Mouse (Mus musculus) heart, postnatal 4 days (tissue): Measurements from ENCODE around the gene Rrp12. TPM values are rescaled to one million over a fixed set of nuclear protein-coding genes. Genes with fewer than 3 reads are reported as not detected.
"Not testable (repeated sequence)": the region's sequence is repeated elsewhere in the genome, so short reads cannot be mapped to it uniquely, and the experiment has no call there.

Source experiments
- DNase-seq: peaks from one replicate; pipeline ENCODE4 v3.0.0; 2021
- total RNA-seq, 2 experiments: library from RNA; stranded (reverse); gene quantifications; 2 replicates each; pipeline ENCODE4 v1.2.3; 2021

Gene Rrp12
- total RNA-seq, 2 experiments from 2014 or later: 19.9 to 23.4 TPM

DNA sequence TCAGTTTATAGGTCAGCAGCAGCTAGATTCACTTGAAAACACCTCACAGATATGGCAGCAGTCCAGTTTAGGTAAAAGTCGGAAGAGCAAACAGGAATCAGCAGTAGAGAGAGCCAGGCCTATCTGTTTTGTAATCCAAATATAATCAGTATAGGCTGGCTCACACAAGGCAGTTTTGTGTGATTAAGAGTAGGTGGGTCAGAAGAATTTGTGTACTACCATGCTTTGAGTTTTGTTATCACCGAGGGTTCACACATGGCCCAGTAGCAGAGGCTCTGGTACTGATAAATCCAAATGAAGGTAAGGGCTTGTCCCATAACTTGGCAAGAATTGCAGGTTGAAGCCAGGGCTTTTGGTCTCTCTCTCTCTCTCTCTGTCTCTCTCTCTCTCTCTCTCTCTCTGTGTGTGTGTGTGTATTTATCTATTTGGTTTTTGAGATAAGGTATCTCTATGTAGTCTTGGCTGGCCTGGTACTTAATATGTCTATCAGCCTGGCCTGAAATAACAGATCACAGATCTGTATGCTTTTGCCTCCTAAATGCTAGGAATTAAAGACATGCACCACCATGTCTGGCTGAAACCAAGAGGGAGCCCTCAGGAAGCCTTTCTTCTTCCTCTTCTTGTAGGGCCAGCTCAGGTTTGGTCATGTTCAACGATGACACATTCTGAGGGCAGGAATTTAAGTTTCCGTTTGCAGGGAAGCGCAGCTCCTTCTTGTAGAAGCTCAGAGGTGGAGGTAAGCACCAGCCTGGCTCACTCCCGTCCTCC lies 10.5 kb upstream of the Rrp12 start:
- no peak for DNase-seq

DNA sequence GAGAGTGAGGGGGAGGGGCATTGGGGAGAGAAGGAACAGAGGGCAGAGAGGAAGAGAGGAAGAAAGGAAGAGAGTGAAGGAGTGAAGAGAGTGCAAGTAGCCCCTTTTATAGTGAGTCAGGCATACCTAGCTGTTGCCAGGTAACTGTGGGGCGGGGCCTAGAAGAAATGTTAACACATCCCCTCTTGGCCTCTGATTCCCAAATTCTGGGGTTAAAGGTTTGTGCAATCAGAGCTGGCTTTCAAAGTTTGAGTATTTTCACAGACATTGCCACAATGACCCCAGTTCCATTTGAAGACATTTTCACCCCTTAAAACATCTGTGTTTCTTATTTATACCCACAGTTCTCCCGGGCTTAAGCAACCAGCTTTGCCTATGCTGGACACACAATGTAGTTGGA lies 9.3 kb upstream of the Rrp12 start:
- no peak for DNase-seq

DNA sequence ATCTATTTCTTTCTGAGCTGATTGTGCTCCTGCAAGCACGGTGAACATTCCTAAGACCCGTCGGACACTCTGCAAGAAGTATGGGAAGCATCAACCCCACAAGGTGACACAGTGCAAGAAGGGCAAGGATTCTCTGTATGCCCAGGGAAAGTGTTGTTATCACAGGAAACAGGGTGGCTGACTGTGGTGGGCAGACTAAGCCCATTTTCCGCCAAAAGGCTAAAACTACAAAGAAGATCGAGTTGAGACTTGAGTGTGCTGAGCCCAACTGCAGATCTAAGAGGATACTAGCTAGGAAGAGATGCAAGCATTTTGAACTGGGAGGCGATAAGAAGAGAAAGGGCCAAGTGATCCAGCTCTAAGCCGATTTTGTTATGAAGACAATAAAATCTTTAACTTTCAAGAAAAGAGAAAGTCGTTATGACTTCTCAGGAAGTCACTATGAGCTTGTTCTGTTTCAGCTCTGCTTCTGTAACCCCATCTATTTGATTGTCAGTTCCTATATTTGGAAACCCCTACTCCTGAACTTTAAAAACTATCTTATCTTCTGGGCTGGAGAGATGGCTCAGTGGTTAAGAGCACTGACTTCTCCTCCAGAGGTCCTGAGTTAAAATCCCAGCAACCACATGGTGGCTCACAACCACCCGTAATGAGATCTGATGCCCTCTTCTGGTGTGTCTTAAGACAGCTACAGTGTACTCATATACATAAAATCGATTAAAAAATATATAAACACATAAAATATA lies 7.0 kb upstream of the Rrp12 start:
- DNase-seq: no peak

DNA sequence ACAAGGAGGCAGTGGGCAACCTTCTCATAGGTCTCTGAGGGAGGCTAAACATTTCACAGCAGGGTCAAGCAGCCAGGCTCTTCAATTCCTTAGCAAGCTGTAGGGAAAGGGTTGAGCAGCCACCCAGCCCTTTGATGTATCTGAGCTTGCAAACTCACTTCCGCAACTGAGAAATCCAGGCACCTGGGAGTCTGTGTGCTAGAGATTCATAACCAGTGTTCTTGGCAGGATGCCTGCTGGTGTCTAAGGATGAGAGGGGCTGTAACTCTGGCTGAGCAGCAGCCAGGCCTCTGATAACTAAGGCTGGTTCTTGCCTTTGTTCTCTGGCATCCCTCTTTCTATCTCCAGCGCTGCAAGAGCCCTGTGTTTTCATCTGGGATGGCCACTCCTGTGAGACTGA lies 5.7 kb upstream of the Rrp12 start:
- peak; percentile 26 for DNase-seq

DNA sequence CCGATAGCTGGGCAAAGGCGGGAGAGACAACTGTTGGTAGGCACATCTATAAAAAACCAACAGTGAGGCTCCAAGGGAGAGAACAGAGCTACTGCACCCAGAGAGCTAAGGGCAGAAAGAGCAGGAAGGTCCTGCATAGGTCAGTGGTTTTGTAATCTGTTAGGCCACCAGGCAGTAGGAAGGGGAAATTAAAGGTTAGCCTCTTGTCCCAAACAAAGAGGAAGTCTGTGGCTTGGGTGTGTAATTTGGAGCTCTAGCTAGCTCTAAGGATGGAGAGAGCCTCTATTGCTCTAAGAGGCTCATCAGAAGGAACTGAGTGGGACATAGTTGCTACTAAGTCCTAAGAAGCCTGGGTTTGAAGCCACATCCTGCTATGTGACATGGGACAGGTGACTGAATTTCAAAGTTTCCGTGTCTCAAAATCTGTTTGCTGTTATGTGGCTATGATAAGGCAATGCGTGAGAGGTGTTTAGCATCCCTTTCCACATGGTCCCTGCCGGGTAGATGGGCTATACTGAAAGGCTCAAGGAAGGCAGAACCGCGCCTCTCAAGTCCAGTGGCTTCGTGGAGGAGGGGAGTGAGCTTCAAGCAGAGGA lies 4.6 kb upstream of the Rrp12 start:
- no peak for DNase-seq

DNA sequence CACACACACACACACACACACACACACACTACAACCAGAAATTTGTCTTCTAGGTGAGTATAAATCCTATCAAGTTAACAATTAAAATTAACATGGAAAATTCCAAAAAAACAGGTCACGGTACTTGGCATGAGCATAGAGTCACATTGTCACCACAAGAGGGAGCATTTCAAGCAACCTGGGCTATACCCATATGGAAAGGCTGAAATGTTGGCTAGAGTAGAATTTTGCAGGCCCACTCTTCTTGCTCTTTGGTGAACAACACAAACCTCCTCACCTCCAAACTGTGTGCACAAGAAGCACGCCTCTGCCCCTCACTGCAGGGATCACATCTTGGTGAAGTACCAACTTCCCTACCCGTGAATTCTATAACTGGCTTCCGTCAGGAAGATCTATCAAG lies 2.9 kb upstream of the Rrp12 start:
- peak; percentile 33 for DNase-seq

DNA sequence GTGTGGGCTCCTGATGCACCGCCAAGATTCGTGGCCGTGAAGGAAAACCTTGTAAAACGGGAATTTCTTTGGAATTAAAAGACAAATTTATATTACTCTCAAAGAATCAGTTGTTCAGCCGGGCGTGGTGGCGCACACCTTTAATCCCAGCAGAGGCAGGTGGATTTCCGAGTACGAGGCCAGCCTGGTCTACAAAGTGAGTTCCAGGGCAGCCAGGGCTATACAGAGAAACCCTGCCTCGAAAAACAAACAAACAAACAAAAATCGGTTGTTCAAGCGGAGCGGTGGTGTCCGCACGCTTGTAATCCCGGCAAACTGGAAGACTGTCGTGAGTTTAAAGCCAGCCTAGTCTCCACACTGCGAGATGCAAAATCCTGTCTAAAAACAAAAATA lies 342 bp upstream of the Rrp12 start:
- DNase-seq: no peak

DNA sequence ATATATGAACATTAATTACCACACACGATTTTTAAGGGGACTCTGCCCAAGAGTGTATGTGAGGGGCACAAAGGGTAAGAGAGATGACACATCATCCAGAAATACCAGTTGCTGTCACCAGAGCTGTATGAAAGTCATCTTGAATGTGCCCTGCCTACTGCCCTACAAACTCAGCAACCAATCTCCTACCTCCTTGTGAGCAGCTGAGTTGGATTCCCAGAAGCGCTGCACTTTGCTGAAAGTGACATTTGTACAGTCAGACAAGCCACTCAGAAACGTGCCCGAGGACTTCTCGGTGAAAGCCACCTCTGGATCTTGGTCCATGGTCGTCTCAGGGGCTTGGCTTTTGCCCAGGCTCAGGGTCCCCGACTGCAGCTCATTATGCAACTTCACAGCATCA lies 1.0 kb downstream of the Rrp12 start:
- peak; percentile 35 for DNase-seq

DNA sequence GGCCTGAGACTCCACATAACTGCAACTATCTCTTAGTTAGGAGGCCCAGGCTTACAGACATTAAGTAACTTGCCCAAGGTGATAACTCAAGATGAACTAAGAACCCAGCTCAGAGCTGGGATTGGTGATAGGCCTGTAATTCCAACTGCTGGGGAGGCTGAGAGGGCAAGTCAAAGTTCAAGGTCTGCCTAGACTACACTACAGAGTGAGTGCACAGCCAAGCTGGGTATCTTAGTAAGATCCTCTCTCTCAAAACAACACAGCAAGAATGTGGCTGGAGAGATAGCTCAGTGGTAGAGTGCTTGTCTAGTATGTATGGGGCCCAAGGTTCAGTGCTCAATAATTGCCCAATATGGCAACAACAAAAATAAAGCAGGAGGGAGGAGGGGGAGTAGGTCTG lies 7.8 kb downstream of the Rrp12 start:
- DNase-seq: no peak

DNA sequence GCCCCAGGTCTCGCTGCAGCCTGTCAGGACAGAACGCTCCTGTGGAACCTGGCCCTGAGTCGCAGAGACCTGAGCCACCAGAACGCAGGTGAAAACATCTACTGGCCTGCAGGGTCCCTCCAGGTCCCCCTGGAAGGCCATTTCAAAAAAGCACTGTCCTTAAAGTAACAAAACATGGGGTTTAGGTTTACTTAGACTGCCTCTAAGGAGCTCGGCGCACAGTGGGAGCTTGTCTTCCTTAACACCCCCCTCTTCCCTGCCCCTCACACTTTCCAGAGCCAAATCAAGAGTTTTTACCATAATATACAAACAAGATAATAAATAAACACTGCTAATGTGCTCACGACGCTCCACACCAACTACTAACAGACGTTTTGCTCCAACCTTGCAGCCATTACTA lies 12.1 kb downstream of the Rrp12 start:
- no peak for DNase-seq

DNA sequence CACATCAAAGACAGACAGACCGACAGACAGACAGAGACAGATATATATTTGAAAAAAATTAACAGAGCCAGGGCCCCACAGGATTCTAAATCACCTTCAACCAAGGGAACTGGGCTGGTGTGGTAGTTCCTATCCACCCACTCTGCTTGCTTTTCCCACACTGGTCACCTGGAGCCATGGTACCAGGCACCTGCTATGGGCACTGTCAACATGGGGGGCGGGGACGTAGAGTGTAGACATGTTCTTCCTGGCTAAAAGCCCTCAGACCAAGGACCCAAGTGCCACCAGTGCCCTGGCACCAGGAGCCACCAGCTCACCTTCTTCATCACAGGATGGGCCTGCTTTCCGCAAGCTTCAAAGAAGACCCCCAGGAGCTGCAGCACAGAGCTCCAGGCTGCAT lies 14.1 kb downstream of the Rrp12 start:
- DNase-seq: no peak

DNA sequence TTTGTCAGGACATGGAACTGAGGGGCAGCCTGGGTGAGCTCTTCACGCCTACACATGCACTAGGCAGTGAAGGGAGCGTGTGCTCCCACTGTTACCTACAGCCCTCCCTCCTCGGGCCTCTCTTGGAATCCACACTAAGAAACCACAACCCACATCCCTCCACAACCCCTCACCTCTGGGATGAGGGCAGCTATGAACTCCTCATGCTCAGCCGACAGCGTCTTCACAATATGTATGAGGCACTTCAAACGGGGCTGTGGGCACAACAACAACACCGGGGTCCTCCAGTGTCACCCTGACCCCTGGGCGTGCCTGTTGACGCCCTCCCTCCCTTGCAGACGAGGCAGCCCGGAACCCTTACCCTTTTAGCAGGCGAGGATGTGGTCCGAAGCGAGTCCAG lies 21.6 kb downstream of the Rrp12 start:
- no peak for DNase-seq

DNA sequence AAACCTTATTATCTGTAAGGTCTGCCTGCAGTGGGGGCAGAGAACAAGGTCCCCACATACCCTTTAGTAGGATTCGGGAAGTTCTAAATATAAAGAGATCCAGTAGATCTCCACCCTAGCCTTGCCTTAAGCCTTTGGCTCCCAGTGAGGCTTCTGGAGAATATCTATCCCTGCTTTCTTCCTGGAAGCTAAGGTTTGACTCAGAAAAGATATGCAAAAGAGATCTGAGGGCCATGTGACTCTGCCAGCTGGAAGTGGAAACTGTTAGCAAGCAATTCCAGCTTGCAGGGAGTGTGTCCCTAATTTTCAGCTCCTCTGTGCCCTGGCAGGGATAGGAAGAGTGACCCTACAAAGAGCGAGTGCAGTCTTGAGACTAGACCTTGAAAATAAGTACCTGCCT lies 23.7 kb downstream of the Rrp12 start:
- no peak for DNase-seq

DNA sequence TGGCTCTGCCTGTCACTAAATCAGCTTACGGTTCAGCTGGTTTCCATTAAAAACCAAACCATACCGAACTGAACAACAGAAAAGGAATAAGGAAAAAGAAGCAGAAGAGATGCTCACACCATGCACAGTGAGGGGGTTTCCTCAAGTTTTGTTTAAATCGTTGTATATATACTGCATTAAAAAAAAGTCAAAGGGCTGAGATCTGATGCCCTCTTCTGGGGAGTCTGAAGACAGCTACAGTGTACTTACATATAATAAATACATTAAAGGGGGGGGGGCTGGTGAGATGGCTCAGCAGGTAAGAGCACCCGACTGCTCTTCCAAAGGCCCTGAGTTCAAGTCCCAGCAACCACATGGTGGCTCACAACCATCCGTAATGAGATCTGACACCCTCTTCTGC lies 26.0 kb downstream of the Rrp12 start:
- DNase-seq: not testable (repeated sequence)

DNA sequence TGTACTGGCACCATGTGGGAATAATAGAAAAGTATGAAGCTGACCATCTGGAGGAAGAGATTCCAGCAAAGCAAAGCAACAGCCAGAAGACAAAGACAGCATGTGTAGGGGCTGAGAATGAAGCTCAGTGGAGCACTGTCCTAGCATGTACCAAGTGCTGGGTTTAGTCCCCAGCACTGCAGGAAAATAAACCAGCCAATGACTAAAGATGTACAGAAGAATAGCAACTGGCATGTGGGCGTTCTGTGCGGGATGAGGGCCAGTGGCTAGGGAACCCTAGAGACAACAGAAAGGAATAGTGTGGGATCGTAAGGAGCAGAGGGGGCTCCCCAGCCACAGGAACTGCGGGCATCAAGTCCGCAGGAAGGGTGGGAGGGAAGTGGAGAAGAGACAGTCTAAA lies 26.7 kb downstream of the Rrp12 start:
- no peak for DNase-seq

DNA sequence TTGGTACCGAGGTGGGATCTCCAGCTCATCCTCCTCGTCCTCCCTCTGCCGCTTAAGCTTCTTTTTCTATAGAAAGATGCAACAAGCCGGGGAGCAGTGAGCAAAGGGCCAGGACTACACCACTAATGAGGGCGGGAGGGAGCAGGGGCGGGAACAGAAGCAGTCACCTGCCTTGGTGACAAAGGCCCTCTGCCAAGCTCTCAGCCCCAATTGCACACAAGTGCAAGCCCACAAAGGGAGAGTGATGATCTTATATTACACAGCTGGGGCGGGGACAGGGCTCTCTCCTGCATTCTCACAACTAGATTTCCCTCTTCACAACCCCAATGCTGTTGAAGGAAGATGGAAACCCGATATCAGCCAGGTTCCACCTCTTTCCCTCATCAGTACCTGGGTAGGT lies 29.3 kb downstream of the Rrp12 start:
- no peak for DNase-seq

DNA sequence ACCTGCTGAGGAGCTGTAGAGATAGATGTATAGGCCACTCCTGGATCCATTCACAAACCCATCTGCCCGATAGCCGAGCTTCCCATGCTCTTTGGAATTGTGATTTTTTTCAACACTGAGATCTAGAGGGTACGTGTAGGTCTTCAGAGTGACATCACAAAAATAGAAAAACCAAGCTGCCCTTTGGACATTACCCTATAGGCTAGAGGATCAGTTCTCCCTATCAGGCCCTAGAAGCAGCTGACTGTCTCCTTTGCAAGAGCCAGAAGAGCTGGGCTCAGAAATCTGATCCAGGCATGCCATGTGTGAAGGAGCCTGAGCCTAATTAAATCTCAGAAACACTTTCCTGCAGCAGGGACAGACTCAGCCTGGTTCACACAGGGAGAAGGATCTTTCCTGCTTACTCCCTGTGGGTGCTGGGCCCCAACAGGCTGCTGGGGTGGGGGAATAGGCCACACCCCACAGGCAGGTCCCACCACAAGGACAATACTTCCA lies 38.1 kb downstream of the Rrp12 start:
- no peak for DNase-seq

DNA sequence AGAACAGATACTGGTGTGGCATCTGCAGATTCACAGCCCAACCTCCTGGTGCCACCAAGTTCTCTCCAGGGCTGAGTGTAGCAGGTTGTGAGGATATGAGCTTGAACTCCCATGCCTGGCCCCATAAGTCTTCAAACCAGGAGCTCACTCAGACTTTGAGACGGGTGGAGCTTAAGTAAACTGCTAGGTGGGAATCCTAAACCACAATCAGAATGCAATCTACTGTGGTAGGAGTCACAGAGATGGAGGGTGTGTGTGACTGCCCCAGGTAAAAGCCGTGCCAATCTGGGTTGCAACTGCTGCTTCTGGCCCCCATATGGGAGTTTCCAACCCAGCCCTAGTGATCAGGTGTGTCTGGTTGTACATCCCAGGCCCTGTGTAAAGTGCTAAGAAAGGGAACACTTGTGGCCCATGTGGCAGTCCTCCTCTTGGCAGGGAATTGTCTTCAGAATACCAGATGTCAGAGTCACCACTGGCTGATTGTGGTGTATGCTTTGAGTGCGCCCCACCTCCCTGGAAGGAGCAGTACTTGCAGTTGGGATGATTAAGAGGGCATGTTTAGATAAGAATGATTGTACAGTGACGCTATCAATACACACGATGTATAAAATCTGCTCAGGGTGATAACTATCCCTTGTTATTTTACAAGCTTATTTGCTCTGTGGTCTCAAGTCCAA lies 38.7 kb downstream of the Rrp12 start:
- DNase-seq: no peak

DNA sequence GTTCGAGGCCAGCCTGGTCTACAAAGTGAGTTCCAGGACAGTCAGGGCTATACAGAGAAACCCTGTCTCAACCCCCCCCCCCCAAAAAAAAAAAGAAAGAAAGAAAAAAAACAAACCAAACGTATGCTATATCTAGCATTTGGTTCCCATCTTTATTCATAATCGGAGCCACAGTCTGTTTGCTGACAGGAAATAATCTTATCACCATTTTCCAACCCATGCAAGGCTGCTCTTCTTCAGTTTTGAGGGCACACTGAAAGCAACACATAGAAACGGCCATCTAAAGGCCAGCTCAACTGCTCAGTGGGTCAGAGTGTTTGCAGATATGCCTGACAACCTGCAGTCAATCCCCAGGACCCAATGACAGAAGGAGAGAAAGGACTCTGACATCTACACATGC lies 43.5 kb downstream of the Rrp12 start:
- no peak for DNase-seq

DNA sequence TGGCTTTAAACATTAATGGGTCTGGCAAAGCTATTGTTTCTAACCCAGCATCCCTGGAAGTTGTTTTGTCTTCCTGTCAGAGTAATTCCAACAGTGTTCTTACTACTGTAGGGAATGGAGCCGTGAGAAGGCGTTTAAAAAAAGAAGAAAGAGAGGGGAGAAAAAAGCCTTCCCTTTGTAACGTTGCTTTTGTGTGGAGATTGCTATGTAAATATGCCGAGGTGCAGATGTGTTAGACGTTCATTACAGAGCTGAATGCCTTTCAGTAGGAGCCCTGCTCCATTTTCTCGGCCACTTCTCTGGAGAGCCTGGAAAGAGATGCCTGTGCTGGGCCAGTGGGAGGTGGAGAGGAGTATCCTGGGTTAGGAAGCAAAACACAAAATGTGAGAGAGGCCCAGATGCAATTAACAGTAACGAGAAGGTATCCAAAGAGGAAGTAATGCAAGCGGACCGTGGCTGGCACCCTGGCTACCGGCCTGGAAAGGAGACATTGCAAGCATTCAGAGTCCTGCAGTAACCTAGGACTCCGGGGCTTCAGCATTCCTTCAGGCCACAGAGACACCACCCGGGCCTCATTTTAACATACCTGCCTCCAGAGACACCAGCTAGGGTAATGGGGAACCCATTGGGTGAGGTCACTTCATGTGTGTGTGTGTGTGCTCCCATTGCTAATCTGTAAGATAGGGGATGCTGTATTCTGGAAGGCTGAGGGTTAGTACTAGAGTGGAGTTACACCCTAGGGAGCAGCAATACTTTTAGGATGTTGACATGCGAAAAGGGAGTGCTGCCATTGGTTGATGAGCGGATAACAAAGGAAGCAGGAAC lies 45.0 kb downstream of the Rrp12 start:
- no peak for DNase-seq

DNA sequence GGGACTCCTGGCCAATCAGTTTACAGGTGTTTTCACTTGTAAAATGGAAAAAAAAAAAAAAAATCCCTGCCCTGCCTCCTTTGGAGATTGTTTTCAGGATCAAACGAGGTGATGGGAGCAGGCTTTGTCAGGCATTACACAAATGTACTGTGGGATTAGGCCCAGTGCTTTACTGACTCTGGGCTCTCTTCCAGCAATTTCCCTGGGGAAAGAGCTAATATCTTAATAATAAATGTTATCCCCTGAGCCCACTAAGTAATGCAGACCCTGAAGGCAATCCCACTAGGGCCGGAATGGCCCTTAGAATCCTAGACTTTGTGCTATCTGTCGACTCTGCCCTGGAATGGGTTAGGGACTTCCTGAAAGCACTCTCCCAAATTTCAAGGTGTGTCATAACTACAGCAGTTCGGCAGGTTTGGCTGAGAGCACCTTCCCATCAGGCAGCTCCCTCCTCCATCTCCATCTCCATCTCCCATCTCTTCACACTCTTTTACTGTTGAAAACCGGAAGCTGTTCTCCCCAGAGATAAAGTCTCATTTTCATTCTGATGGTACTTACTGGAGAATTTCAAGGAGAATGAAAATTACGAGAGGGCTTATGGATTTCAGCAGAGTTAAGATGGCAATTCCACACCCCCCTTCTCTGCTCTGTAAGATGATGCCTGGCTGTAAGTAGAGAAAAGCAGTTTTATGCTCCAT lies 45.8 kb downstream of the Rrp12 start:
- DNase-seq: no peak
